Mouse (Mus musculus) megakaryocyte progenitor cell, adult 5-6 weeks (primary cell): ENCODE data around the gene Olfr951. TPM values are rescaled to one million over a fixed set of nuclear protein-coding genes. Genes with fewer than 3 reads are reported as not detected.

Experiments
- ATAC-seq: replicated peaks from 2 replicates; pipeline ENCODE4 v1.8.0; 2016; ENCODE audit warnings: mild to moderate bottlenecking, moderate TSS enrichment, inconsistent platforms; ENCODE audit not compliant: poor library complexity
- total RNA-seq, 2 experiments: library from RNA; stranded (forward) in 1 of 2; stranded (reverse) in 1 of 2; fragments of 157-497, 149-512 nt in 1 of 2; fragments of 200-1000 nt in 1 of 2; gene quantifications; 2 replicates each; pipeline versions ENCODE4 v1.2.3 to v1.2.4; 2015 to 2017

The Olfr951 gene
- total RNA-seq (2015) (not detected in 2 replicates), total RNA-seq (2017) (not detected in 2 replicates)

- no peak for ATAC-seq
Observed at GRCm38 (mm10) chr9:39387110-39387509, at the start of gene Olfr951. Gene Olfr951 (plus strand): TSS chr9:39387410.

GRCm38 (mm10) chr9:39427048-39427447 lies 39.8 kb downstream of the Olfr951 start, which contains the start of gene Olfr952:
Gene Olfr952 (minus strand): TSS chr9:39427148.
- no peak for ATAC-seq

Other genes with a start within 250 kb of the Olfr951 start
- not detected in 2 replicates for gene Olfr943, start 221.1 kb upstream of the Olfr951 start, total RNA-seq (2015)
- not detected in 2 replicates for gene Olfr943, start 221.1 kb upstream of the Olfr951 start, total RNA-seq (2017)
- not detected in 2 replicates for gene Olfr944, start 185.5 kb upstream of the Olfr951 start, total RNA-seq (2015)
- not detected in 2 replicates for gene Olfr944, start 185.5 kb upstream of the Olfr951 start, total RNA-seq (2017)
- gene Olfr1537, start 137.4 kb upstream of the Olfr951 start, total RNA-seq (2015): not detected in 2 replicates
- not detected in 2 replicates for gene Olfr1537, start 137.4 kb upstream of the Olfr951 start, total RNA-seq (2017)
- not detected in 2 replicates for gene Olfr945, start 110.6 kb upstream of the Olfr951 start, total RNA-seq (2015)
- not detected in 2 replicates for gene Olfr945, start 110.6 kb upstream of the Olfr951 start, total RNA-seq (2017)
- gene Olfr948, start 61.4 kb upstream of the Olfr951 start, total RNA-seq (2015): not detected in 2 replicates
- gene Olfr948, start 61.4 kb upstream of the Olfr951 start, total RNA-seq (2017): not detected in 2 replicates
- gene Olfr952, start 39.7 kb downstream of the Olfr951 start, total RNA-seq (2015): not detected in 2 replicates
- not detected in 2 replicates for gene Olfr952, start 39.7 kb downstream of the Olfr951 start, total RNA-seq (2017)
- not detected in 2 replicates for gene Olfr954, start 69.3 kb downstream of the Olfr951 start, total RNA-seq (2015)
- gene Olfr954, start 69.3 kb downstream of the Olfr951 start, total RNA-seq (2017): not detected in 2 replicates
- not detected in 2 replicates for gene Olfr955, start 84.5 kb downstream of the Olfr951 start, total RNA-seq (2015)
- gene Olfr955, start 84.5 kb downstream of the Olfr951 start, total RNA-seq (2017): not detected in 2 replicates
- gene Olfr44, start 106.6 kb downstream of the Olfr951 start, total RNA-seq (2015): not detected in 2 replicates
- not detected in 2 replicates for gene Olfr44, start 106.6 kb downstream of the Olfr951 start, total RNA-seq (2017)
- not detected in 2 replicates for gene Olfr957, start 128.4 kb downstream of the Olfr951 start, total RNA-seq (2015)
- not detected in 2 replicates for gene Olfr957, start 128.4 kb downstream of the Olfr951 start, total RNA-seq (2017)
- not detected in 2 replicates for gene Olfr958, start 166.6 kb downstream of the Olfr951 start, total RNA-seq (2015)
- not detected in 2 replicates for gene Olfr958, start 166.6 kb downstream of the Olfr951 start, total RNA-seq (2017)
- not detected in 2 replicates for gene Olfr959, start 188.2 kb downstream of the Olfr951 start, total RNA-seq (2015)
- not detected in 2 replicates for gene Olfr959, start 188.2 kb downstream of the Olfr951 start, total RNA-seq (2017)
- gene AW551984, start 217.0 kb downstream of the Olfr951 start, total RNA-seq (2015): not detected in 2 replicates
- gene AW551984, start 217.0 kb downstream of the Olfr951 start, total RNA-seq (2017): not detected in 2 replicates
- gene Olfr148, start 223.2 kb downstream of the Olfr951 start, total RNA-seq (2015): not detected in 2 replicates
- not detected in 2 replicates for gene Olfr148, start 223.2 kb downstream of the Olfr951 start, total RNA-seq (2017)
- gene Olfr960, start 234.0 kb downstream of the Olfr951 start, total RNA-seq (2015): not detected in 2 replicates
- gene Olfr960, start 234.0 kb downstream of the Olfr951 start, total RNA-seq (2017): not detected in 2 replicates